Mouse (Mus musculus): ENCODE measurements around the gene Lgi2. TPM values are rescaled to one million over a fixed set of nuclear protein-coding genes. Genes with fewer than 3 reads are reported as not detected.

Lgi2 gene
- polyA plus RNA-seq, 1 experiment from 2014 or later = 1.7 TPM

DNA sequence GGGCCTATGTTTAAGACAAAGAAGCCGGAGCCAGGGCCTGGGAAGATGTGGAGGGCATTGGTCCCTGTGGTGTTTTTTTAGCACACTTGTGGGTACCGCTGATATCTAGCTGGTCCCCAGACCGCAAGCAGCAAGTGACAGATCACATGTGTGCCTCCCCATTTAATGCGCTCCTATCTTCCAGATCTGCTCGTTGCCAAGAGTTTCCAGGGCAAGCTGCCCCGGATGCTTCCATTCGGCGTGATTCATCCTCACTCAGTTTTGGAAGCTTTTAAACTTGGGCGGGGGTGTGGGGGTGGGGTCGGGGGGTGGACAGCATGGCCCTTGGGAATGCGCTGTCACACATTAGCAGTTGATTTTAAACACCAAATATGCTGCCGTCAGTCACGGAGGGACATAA lies 61.6 kb downstream of the Lgi2 start:
- no peak overlapping the region for H3K4me3 ChIP-seq
- H3K9ac ChIP-seq = no peak overlapping the region
- H3K27me3 ChIP-seq = no peaks in the 10 kb centered on the region
- 76% methylated on average over 13 of the region's 13 CpGs for WGBS
- no peak for ATAC-seq (replicated peaks; ENCODE audit: insufficient number of reproducible peaks, insufficient read depth, low FRiP score, low read depth)
- peaks cover 7% of the 10 kb centered on the region for H3K4me1 ChIP-seq (replicated peaks)
- no peak overlapping the region for H3K27ac ChIP-seq
- H3K9me3 ChIP-seq (replicated peaks) = no peaks in the 10 kb centered on the region
- H3K36me3 ChIP-seq = no peaks in the 10 kb centered on the region
- no peak overlapping the region for H3K4me2 ChIP-seq

GRCm38 (mm10) chr5:52504148-52504547 lies 62.1 kb downstream of the Lgi2 start:
- H3K27me3 ChIP-seq = no peaks in the 10 kb centered on the region
- no peak overlapping the region for H3K4me2 ChIP-seq
- H3K36me3 ChIP-seq = no peaks in the 10 kb centered on the region
- H3K27ac ChIP-seq = no peak overlapping the region
- peaks cover 2% of the 10 kb centered on the region for H3K4me1 ChIP-seq (replicated peaks)
- no peak overlapping the region for H3K9ac ChIP-seq
- no peak for ATAC-seq (replicated peaks; ENCODE audit: insufficient number of reproducible peaks, insufficient read depth, low FRiP score, low read depth)
- H3K9me3 ChIP-seq (replicated peaks) = no peaks in the 10 kb centered on the region
- H3K4me3 ChIP-seq = no peak overlapping the region
- 79% methylated on average over 11 of the region's 11 CpGs for WGBS

DNA sequence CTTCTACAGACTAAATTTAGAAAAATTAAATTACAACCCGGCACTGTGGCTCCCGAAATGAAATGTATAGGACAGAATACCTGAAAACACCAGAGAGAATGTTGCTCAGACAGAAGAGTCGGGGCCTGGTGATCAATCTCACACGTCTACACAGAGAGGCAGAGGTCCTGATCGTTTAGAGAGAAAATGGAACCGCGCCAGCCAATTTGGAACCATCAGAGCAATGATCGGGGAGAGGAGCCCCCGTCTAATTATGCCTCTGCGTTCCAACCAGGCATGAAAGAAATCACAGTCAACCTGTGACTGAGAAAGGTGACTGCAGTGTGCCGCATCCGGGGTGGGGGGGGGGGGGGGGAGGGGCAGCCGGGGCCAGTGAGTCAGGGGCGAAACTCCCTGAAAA lies 70.6 kb downstream of the Lgi2 start:
- H3K4me2 ChIP-seq = no peak overlapping the region
- H3K4me3 ChIP-seq = no peak overlapping the region
- no peaks in the 10 kb centered on the region for H3K9me3 ChIP-seq (replicated peaks)
- H3K27ac ChIP-seq = no peak overlapping the region
- 56% methylated on average over 14 of the region's 14 CpGs for WGBS
- H3K36me3 ChIP-seq = no peaks in the 10 kb centered on the region
- no peak overlapping the region for H3K9ac ChIP-seq
- no peaks in the 10 kb centered on the region for H3K4me1 ChIP-seq (replicated peaks)
- H3K27me3 ChIP-seq = no peaks in the 10 kb centered on the region
- ATAC-seq (replicated peaks; ENCODE audit: insufficient number of reproducible peaks, insufficient read depth, low FRiP score, low read depth) = no peak

DNA sequence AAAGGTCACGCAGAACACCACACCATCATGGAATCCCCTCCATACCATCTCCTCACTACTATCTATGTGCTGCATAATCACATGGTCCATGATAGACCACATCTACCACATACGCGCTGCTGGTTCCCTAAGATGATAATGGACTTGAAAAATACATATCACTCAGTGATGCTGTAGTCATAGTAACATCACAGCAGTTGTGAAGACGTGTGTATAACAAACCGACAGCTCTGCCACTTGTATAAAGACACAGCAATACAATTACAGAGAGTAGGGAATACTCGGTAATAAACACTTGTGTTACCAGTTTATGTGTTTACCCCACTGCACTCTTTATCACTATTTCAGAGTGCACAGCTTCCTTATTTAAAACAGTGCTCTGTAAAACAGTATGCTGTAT lies 74.8 kb downstream of the Lgi2 start:
- H3K27ac ChIP-seq = no peak overlapping the region
- H3K36me3 ChIP-seq = no peaks in the 10 kb centered on the region
- no peak overlapping the region for H3K4me2 ChIP-seq
- no peak overlapping the region for H3K9ac ChIP-seq
- WGBS = 81% methylated on average over 6 of the region's 6 CpGs
- H3K4me3 ChIP-seq = no peak overlapping the region
- H3K4me1 ChIP-seq (replicated peaks) = no peaks in the 10 kb centered on the region
- H3K9me3 ChIP-seq (replicated peaks) = no peaks in the 10 kb centered on the region
- ATAC-seq (replicated peaks; ENCODE audit: insufficient number of reproducible peaks, insufficient read depth, low FRiP score, low read depth) = no peak
- no peaks in the 10 kb centered on the region for H3K27me3 ChIP-seq

DNA sequence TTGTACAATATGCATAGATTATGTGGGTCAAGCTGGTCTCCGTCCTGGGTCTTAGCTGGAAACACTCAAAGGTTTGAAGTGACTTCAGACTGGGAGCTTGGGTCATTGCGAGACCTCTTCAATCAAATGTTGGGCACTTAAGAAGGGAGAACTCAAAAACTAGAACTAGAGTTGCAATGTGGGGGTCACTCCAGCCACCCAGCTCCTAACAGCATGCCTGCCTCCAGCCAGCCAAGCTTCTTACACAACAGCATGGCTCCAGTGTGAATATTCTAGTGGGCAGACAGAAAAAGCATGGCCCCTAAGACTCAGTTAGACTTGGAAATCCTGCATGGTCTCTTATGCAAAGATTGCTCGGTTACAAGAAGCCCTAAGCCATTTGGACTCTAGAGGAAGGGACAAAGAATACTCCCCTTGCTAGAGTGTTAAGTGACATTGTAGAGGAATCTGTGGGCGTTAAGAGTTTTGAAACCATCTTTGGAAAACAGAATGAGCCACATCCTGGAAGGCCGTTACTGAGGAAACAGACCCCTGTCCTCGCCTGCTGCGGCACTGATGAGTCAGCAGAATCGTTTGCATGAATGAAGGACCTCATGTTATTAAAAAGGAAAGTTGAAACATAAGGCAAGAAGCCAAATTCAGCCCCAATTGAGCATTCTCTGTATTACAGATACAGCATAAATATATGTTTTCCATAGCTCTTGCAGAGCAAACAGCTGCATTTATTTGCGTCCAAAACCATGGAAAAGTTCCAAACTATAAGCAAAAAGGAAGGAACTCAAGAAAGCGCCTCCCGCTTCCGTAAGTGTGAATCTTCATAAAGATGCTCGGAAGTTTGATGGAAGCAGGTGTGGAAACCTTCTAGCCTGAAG lies 78.5 kb downstream of the Lgi2 start:
- no peaks in the 10 kb centered on the region for H3K4me1 ChIP-seq (replicated peaks)
- WGBS = 67% methylated on average over 13 of the region's 13 CpGs

More for the DNA sequence above, 78.5 kb downstream of the Lgi2 start:
- no peaks in the 10 kb centered on the region for H3K9me3 ChIP-seq (replicated peaks)
- H3K36me3 ChIP-seq = no peaks in the 10 kb centered on the region
- H3K27ac ChIP-seq = no peak overlapping the region
- H3K9ac ChIP-seq = no peak overlapping the region
- H3K4me3 ChIP-seq = no peak overlapping the region
- no peak for ATAC-seq (replicated peaks; ENCODE audit: insufficient number of reproducible peaks, insufficient read depth, low FRiP score, low read depth)
- H3K4me2 ChIP-seq = no peak overlapping the region
- H3K27me3 ChIP-seq = no peaks in the 10 kb centered on the region

Other genes starting within 250 kb of the Lgi2 start
- gene Sod3, start 202.7 kb downstream of the Lgi2 start, polyA plus RNA-seq (2015; fragmentation: Nextera tagmentation; extraction: Ambion mirVana) = 1.3 and 2.0 TPM in 2 replicates
- gene Ccdc149, start 94.9 kb downstream of the Lgi2 start, polyA plus RNA-seq (2015; fragmentation: Nextera tagmentation; extraction: Ambion mirVana) = 2.5 and 3.3 TPM in 2 replicates
- 5.1 and 6.6 TPM in 2 replicates for gene Sepsecs, start 103.2 kb upstream of the Lgi2 start, polyA plus RNA-seq (2015; fragmentation: Nextera tagmentation; extraction: Ambion mirVana)
- 6.3 and 8.7 TPM in 2 replicates for gene Pi4k2b, start 175.1 kb upstream of the Lgi2 start, polyA plus RNA-seq (2015; fragmentation: Nextera tagmentation; extraction: Ambion mirVana)
- gene Zcchc4, start 208.9 kb upstream of the Lgi2 start, polyA plus RNA-seq (2015; fragmentation: Nextera tagmentation; extraction: Ambion mirVana) = 10.2 and 11.0 TPM in 2 replicates

All from heart, embryonic 15.5 days (tissue).